Mouse (Mus musculus): ENCODE results near the gene Zfp775.

GRCm38 (mm10) chr6:48646309-48646690, 44.4 kb downstream of the Zfp775 start:
- TF ChIP-seq ZC3H11A (IDR thresholded peaks at IDR 0.05; ENCODE audit: borderline replicate concordance, low read depth, low read length) (no peak), MAFK (IDR thresholded peaks at IDR 0.05; ENCODE audit: insufficient read depth, low read depth, low read length) (no peak)

All from ES-E14 (cell line).